Mouse (Mus musculus): Measurements from ENCODE around the gene Ssu2.

Ssu2 gene

DNA sequence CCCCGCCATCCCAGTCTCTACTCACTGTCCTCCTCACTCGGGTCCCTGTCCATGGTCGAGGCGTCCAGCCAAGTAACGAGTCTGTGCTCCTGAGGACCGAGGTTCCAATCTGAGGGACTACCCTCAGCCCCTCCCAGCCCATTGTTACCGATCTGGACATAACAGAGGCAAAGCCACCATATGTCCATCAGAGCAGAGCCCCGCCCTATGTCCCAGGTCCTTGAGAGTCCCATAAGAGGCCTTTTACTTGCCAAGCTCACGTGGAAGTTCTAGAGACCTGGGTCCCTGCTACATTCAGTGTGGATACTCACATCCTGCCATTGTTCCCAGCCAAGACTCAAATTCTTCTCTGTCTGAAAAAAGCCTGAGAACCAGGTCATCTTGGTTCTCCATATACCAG, at the start of gene Ssu2:
TSS of gene Ssu2 (minus strand) at position 77 of the 400 bp plus-strand sequence.
- DNase-seq: no peak

DNA sequence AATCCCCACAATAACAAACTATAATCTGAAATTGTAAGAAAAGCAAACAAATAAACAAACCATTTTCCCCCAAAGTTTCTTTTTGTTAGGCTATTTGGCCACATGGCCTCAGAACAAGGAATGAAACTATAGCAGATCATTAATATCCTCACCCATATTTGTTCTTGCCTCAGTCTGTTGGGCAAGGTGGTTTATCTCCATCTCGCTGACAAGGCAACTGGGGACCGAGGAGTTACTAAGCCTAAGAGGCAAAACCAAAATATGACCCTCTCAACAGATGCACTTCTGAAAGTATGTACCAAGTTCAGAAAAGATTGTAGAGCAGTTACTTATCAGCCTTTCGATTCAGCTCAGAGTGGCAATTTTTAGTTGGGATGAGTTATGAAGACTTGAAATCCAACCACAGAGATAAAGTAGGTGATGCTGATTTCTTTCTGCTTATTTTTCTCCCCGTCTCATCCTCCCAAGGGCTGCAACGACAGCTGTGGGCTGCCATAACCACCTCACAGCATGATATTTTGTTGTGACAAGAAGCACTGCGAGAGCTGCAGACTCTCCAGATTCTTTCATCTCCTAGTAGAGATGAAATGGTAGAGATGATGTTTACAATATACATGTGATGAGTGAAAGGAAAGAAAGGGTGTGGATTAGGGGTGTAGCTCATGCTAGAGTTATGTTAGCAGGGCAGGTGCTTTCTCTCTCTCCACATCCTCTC, 38.4 kb upstream of the Ssu2 start:
- DNase-seq: no peak

DNA sequence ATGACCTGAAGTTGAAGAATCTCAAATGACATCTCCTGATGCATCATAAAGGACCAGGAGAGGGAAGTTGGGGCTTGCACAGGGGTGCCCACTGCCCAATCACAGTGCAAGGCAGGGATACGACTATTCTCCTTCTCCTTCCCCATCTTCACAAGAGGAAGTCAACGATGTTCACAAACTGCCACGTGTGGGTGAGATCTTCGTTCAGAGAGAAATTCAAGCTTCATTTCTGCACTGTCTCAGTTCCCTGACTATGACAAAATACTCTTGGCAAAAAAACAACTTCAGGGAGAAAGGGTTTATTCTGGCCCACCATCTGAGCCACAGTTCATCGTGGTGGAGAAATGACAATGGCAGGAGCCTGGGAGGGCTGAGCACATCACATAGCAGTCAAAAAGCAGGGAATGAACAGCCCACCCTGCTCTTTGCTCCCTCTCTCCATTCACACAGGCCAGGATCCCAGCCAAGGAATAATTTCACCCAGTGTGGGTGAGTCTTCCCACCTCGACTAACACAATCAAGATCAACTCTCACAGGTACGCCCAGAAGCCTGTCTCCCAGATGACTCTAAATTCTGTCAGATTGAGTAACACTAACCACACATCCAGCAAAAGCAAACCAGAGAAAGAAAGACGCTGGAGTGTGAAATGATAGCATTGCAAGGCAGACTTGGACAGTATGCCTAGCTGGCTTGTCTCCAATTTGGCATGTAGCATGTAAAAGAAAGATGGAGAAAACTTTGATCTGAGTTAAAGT, 36.1 kb upstream of the Ssu2 start:
- DNase-seq: no peak

DNA sequence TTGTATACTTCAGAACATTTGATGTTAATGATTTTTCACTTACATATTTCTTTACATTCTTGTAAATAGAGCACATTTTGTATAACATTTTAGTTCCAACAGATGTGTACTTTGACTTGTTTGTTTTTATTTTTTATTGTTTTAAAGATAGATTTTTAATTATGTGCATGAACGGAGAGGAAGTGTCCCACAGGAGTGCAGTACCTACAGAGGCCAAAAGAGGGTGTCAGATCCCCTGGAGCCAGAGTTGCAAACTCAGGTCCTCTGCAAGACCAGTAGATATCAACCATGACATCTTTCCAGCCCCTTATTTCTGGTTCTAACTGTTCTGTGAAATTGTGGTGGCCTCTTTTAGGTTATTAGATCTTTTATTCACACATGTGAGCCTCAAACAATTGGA, 33.1 kb upstream of the Ssu2 start:
- DNase-seq: no peak

DNA sequence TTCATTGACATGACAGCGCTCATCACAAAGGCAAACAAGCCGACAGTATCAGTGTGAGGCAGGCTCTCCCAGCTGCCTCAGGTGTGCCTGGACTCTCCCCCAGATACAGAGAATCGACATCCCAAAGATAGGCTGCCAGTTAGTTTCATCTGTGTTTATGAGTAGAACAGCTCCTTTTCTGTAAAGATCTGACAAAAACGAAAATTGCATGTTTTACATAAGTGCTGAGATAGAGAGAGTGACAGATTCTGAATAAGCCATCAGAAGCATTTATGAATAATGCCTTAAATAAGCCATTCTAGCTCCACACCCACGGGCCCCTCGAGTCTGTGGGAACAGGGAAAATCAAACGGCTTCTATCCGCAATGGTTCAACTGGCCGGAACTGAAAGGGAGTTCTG, 31.5 kb upstream of the Ssu2 start:
- DNase-seq: no peak

DNA sequence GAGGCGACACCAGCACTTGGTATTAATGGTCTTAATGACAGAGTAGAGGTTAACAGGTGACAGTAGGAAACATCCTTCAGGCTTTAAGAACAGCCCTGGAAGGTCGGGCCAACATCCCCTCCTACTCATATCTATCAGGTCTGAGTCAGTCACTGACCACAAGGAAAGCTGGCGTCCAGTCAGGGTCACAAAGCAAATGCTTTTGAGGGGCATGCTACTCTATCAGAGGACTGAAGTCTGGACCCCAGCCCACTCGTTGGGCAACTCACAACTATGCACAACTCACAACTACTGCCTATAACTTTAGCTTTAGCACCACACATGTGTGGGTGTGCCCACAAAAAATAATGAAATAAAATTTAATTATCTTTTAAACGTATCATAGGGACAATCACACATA, 16.3 kb upstream of the Ssu2 start:
- no peak for DNase-seq

DNA sequence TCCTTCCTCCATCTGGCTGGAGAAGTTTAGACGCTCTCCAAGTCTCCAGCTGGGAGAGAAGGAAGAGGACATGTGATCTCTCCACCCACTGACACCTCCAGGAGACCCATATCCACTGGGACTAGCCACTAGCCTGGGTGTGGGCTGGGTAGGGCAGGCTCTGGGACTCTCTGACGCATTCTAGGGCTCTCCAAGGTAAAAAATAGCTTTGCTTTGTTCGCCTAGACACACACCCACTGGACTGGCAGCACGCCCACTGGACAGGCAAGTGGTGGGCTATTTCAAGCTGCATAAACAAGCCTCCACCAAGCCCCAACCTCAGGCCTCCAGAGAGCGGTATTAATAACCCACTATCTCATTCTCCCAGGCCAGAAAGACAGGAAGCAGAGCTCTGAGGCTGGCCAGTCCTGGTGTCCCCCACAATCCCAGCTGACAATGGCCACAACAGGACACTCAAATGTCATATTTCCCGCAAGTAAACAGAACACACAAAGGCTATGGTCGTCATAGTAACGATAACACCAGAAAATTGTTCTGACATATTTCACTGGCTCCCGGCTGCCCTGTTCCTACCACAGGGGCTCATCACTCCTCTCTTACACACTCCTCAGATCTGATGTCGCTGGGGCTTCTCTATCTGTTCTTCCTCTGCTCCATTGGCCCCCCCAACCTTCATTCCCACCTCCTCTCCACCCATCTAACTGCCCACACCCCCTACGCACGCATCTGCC, 14.3 kb upstream of the Ssu2 start:
- DNase-seq: no peak

DNA sequence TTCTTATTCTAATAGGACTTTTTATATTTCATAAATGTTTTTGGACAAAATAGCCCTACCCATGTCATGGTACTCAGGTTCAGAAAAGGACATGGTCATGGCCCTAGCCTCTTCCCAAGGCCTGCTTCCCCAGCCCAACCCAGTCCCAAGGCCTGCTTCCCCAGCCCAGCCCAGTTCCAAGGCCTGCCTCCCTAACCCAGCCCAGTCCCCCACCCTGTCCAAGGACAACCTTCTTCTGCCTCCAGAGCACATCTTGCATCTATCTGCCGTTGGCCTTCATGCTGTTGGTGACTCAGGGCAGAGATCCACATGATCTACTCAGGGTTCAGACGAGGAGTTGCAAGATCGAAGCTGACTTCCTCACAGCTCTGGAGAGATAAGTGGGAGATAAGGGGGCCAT, 9.5 kb upstream of the Ssu2 start:
- no peak for DNase-seq

DNA sequence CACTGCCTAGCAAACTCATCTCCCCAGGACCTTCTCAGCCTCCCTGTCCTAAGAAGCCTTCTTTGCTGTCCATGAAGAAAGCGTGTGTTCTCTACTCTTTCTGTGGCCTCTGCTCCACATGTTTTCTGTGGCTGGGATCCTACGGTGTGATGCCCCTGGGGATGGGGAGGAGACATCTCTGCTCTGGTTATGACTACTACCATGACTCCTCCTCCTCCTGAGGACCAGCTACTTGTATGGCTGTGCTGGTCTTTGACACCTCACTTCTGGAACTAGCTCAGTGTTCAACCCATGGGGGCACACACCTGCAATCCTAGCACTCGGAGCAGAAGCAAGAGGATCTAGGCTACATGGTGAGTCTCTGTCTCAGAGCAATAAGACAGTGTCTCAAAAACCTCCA, 8.5 kb upstream of the Ssu2 start:
- no peak for DNase-seq

DNA sequence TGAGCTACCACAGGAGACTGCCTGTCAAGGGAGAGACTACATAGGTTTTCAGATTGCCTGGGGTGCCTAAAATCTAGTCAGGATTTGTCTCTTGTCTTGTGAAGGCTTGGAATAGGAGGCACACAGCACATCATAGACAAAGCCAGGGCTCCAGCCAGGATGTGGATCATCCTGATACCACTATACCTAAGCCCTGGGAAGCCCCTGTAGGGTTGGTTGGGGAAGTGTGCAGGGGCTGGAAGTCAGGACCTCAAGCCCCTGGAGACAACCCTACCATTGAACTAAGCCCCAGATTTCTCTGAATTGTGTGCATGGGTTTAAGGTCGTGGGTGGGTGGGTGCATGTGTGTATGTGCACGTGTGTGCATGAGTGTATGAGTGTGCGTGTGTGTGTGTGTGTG, 562 bp upstream of the Ssu2 start:
- no peak for DNase-seq

DNA sequence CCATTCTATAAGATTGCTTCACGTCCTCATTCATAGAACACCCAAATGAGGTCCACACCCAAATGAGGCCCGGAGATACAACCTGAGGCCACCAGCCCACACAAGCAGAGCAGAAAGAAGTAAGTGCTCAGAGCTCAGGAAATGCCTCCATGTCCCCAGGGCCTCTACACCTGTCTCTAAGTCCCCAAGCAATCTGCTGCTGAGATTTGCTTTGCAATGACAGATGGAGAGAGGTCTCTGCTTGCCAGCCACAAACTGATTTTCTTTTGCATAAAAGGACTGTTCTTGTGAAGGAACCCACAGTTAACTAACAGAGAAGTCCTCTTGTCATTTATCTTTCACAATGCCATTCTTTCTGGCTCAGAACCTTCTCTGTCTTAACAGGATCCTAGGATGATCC, 1.6 kb downstream of the Ssu2 start:
- DNase-seq: no peak

DNA sequence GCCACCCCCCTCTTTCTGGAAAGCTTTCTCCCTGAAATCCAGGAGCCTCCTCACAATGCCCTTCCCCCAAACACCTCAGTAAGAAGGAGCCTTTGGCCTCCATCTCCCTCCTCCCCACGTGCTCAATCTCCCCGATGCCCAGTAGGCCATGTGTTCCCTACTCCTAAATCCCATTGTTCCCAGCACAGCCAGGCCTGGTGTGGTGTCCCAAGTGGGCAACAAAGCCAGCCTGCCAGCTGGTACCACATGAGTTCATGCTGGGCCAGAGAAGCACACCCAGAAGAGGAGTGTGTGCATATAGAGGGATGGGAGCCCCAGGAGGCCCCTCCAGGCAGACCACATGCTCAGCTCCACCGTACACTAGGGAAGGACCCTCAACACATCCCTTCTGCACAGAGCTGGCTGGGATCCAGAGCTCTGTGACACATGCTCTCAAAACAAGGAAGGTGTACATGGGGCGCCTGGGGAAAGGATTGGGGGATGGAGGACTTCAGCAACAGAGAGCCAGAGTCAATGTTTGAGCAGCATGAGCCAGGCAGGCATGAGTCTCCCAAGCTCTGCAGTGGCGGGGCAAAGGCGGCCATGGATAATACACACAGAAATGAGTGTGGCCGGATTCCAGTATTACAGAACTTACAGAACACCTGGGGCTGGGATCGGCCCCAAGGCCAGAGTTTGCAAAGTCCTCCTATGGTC, 4.7 kb downstream of the Ssu2 start:
- DNase-seq: no peak

DNA sequence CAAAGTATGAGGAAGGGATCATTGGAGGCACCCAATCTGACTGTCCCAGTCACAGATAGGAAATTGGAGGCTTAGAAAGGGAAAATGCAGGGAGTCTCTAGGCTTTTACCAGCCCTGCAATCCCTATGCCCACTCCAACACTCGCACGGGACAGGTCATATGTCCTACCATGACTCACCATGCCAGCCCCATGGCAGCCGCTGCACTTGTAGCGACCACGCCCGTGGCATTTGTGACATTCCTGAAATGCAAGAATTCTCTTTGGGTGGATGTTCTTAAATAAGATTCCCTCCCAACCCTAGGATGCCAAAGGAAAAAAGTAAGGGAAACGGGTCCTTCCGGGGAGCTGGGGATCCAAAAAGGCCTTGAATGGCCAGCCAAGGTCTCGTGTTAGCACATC, 8.8 kb downstream of the Ssu2 start:
- no peak for DNase-seq

DNA sequence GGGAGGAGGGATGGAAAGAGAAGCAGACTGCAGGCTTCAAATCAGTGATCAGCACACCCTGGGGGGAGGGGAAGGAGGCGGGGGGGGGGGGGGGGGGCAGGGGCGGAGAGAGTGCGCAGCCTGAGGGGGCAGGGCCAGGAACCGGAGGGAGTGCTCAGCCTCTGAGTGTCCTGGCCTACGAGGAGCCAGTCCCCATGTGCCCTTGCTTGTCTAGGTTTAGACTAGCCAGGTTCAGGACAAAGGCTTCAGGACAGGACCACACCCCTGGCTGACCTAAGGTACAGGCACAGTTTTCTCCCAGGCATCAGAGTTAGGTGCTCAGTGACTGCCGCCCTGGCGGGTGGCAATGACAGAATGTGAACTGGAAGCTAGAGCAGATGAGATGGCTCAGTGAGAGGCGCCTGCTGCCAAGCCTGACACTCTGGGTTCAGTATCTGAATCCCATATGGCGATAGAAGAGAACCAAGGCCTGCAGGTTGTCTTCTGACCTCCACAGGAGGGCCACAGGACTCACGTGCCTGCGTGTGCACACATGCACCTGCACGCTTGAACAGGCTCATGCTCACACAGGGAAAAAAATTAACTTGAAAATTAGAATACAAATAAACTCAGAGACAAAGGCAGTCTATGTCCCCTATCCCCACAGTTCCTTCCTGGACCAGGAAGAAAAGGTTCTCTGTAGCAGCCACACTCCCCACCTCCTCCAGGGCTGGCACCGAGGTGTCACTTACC, 12.0 kb downstream of the Ssu2 start:
- DNase-seq: no peak

DNA sequence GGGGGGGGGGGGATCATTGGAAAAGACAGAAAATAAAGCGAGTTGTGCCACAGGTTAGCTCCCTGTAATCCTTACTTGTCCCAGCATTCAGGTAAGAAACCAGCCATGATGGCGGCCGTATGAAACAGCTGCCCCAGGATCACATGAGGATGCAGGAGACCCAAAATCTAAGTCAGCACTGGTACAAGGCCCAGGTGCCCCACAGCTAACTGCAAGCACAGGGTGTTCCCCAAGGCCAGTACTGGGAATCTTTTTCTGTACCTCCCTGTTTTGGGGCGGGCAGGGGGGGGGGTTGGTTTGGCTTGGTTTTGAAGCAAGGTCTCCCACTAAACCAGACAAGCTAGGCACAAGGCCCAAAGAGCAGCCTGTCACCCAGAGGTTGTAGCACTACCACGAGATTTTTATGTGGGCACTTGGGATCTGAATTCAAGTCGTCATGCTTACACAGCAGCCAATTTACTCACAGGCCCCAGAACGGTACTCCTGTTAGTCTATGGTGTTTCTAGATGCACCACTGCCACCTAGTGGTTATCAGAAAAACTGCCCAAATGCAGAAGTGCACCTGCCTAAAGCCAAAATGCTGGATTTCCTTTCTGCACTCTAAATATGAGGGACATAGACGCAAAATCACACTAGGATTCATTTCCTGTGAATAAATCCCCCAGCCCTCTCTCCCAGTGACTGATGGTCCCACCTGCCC, 13.8 kb downstream of the Ssu2 start:
- DNase-seq: peak; percentile 9 to 31

DNA sequence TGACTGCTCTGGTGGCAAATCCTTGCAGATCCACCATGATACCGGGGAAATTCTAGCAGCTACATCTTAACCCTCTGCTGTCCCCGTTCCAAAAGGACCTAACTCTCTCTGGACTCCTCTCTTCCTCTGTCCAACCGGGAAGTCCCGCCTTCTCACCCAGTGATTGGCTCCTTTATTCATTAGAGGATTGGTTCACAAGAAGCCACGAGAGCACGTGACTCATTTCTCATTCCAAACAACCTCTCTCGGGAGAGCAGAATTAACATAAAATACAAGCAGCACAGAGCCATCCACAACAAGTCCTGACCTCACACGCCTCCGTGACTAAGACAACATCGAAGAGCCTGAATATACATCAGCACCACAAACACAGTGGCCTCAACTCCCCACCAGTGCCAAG, 22.5 kb downstream of the Ssu2 start:
- no peak for DNase-seq

DNA sequence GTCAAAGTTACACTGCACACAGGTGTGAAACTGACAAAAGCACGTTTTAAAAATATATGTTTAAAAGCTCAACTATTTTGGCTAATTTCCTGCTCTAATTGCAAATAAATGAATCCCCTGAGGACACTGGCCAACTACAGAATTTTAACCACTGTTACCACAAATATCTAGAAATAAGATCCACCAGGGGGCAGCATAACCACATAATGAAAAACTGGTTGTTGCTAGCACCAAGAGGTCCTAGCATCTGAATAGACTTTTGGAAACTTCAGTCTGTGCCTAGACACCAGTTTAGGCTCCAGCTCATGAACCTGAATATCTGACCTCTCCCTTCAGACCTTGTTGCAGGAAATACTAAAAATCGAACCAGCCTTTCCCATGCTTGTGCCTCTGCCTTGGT, 23.2 kb downstream of the Ssu2 start:
- DNase-seq: no peak

DNA sequence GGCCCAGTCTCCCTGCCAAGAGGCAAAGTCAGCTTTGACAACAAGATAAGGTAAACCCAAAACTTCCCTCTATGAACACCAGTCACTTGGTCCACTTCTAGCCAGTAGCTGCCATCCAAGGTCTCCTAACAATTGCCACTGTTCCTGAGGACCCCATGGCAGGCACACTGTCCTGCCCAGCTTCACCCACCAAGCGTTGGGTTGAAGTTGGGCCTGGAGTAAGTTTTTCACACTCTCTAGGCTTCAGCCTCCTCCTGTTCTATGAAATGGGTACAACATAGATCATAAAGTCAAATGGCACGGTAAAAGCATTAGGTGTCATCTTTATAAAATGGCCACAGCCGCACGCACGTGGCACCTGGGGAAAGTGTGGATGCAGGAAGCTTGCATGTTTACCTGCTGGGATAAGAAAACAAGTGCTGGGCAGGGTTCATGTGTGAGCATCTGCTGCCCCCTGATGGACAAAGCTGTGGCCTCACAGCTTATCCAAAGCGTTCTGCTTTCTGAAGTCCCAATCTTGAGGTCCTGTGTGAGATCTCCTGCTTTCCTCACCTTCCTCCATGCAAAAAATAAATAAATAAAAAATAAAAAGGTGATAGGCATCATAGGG, 25.4 kb downstream of the Ssu2 start:
- DNase-seq: peak; percentile 58

DNA sequence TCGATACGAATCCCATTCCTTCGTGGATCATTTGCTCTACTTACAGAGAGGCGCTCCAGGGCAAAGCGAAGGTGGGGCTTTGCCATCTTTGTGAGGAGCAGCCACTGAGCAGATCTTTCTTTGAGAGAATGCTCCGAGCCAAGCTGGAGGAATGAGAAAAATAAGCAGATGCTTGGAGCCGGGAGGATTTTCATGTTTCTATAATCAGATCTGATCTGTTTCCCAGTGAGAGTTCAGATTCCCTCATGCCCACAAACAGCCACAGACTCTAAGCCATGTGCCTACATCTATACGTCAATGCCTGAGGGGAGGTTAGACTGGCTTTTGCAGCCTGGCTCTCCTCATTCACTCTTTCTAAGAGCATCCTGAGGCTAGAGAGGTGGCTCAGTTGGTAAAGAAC, 27.1 kb downstream of the Ssu2 start:
- DNase-seq: no peak

DNA sequence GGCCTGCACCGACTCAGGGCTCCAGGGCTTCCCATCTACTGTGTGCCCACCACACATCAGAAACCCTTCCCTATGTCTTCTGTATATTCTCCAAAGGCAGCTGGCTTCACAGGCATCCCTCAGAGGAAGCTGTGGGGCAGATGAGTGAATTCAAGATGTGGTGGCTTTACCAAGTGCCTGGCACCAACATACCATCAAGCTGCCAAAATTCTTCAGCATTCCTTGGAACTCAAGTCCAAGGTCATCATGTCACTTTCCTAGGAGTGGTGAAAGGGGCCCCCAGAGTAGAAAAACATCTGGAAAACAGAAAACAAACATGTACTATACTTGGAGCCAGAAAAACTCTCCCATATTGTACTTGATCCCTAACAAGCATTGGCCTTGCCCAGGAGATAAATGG, 28.5 kb downstream of the Ssu2 start:
- no peak for DNase-seq

DNA sequence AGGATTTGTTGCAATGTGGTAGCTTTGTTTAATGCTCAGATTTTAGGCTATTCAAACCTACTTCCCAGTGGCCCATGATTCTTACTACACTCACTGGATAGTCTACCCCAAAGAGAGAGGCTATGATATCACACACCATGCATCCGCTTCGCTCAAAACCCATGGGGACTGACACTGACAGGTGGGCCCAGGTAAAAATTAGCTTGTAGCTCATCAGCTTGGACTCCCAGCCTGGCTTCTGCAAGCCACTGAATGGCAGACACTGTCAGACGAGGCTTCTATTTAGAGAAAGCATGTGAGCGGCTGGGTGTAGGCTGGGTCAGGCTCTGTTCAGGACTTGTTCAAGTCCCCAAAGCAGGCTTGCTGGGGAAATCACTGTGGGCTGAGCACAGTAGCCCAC, 37.4 kb downstream of the Ssu2 start:
- no peak for DNase-seq

DNA sequence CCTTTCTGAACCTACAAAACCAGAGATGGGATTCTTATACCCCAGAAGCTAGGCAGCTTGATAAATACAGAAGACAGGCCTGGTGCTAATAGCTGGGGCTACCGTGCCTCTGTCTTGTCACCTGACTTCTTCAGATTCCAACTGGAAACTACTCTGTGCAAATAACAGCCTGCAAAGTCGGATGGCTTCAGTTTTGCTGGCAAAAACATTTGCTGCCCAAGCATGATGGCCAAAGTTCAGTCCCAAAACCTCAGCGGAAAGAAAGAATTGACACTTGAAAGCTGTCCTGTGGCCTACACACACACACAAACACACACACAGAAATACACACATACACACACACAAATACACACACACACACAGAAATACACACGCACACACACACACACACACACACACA, 48.8 kb downstream of the Ssu2 start:
- no peak for DNase-seq
